Mouse (Mus musculus): Measurements from ENCODE around the gene Thap3. TPM values are rescaled to one million over a fixed set of nuclear protein-coding genes. Genes with fewer than 3 reads are reported as not detected.

Gene Thap3
- polyA plus RNA-seq, 1 experiment: 20.0 TPM

- TF ChIP-seq POLR2A (IDR thresholded peaks at IDR 0.05; ENCODE audit: insufficient read depth, low read length) (no peak), EP300 (IDR thresholded peaks at IDR 0.05; ENCODE audit: insufficient read depth, low read depth, low read length) (no peak), CTCF (IDR thresholded peaks at IDR 0.05; ENCODE audit: low read depth, low read length) (no peak)
- no peaks in the 10 kb centered on the region for H3K4me1 ChIP-seq (ENCODE audit: control insufficient read depth, insufficient read depth, low read length)
Measured at GRCm38 (mm10) chr4:152010707-152011134, 21.9 kb upstream of the Thap3 start.

GRCm38 (mm10) chr4:152010091-152010706 lies 21.4 kb upstream of the Thap3 start:
- Histone ChIP-seq H3K9ac (ENCODE audit: low read depth, poor library complexity, severe bottlenecking) (peak overlapping the region; percentile 69), H3K4me3 (ENCODE audit: low read depth, low read length) (peak overlapping the region; percentile 93), H3K9me3 (replicated peaks; ENCODE audit: control insufficient read depth, insufficient read depth, low read length, poor library complexity, severe bottlenecking) (no peaks in the 10 kb centered on the region), H3K4me1 (ENCODE audit: control insufficient read depth, insufficient read depth, low read length) (no peaks in the 10 kb centered on the region), H3K27ac (ENCODE audit: insufficient read depth, low read length) (no peak overlapping the region), H3K27me3 (ENCODE audit: control insufficient read depth, insufficient read depth, low read length, poor library complexity, severe bottlenecking) (no peaks in the 10 kb centered on the region), H3K36me3 (ENCODE audit: control insufficient read depth, insufficient read depth, low read length, poor library complexity, severe bottlenecking) (peaks cover 25% of the 10 kb centered on the region)
- TF ChIP-seq POLR2A (IDR thresholded peaks at IDR 0.05; ENCODE audit: insufficient read depth, low read length) (no peak), CTCF (IDR thresholded peaks at IDR 0.05; ENCODE audit: low read depth, low read length) (no peak)

More at GRCm38 (mm10) chr4:152010707-152011134, 21.9 kb upstream of the Thap3 start:
- Histone ChIP-seq H3K36me3 (ENCODE audit: control insufficient read depth, insufficient read depth, low read length, poor library complexity, severe bottlenecking) (peaks cover 28% of the 10 kb centered on the region), H3K27ac (ENCODE audit: insufficient read depth, low read length) (no peak overlapping the region), H3K9ac (ENCODE audit: low read depth, poor library complexity, severe bottlenecking) (peak overlapping the region; percentile 69), H3K9me3 (replicated peaks; ENCODE audit: control insufficient read depth, insufficient read depth, low read length, poor library complexity, severe bottlenecking) (no peaks in the 10 kb centered on the region), H3K4me3 (ENCODE audit: low read depth, low read length) (peak overlapping the region; percentile 93), H3K27me3 (ENCODE audit: control insufficient read depth, insufficient read depth, low read length, poor library complexity, severe bottlenecking) (no peaks in the 10 kb centered on the region)

GRCm38 (mm10) chr4:152009076-152010051 lies 20.6 kb upstream of the Thap3 start:
- no peaks in the 10 kb centered on the region for H3K4me1 ChIP-seq (ENCODE audit: control insufficient read depth, insufficient read depth, low read length)

GRCm38 (mm10) chr4:152008622-152009075 lies 19.9 kb upstream of the Thap3 start, which contains the start of gene Klhl21:
Gene Klhl21 (plus strand): TSS chr4:152008803.
- no peak; the same call in 1 of the 2 replicates for TF ChIP-seq EP300 (IDR thresholded peaks at IDR 0.05; ENCODE audit: insufficient read depth, low read depth, low read length)
- TF ChIP-seq POLR2A (IDR thresholded peaks at IDR 0.05; ENCODE audit: insufficient read depth, low read length): peak; percentile 94
- Histone ChIP-seq H3K9ac (ENCODE audit: low read depth, poor library complexity, severe bottlenecking) (peak within 1 kb of the TSS; percentile 69), H3K27ac (ENCODE audit: insufficient read depth, low read length) (peak within 1 kb of the TSS; percentile 71; the same call in 1 of the 2 replicates), H3K27me3 (ENCODE audit: control insufficient read depth, insufficient read depth, low read length, poor library complexity, severe bottlenecking) (no peaks in the 10 kb centered on the region), H3K9me3 (replicated peaks; ENCODE audit: control insufficient read depth, insufficient read depth, low read length, poor library complexity, severe bottlenecking) (no peaks in the 10 kb centered on the region), H3K4me3 (ENCODE audit: low read depth, low read length) (peak within 1 kb of the TSS; percentile 93), H3K4me1 (ENCODE audit: control insufficient read depth, insufficient read depth, low read length) (no peaks in the 10 kb centered on the region), H3K36me3 (ENCODE audit: control insufficient read depth, insufficient read depth, low read length, poor library complexity, severe bottlenecking) (peaks cover 16% of the 10 kb centered on the region)

More at GRCm38 (mm10) chr4:152009076-152010051, 20.6 kb upstream of the Thap3 start:
- Histone ChIP-seq H3K4me3 (ENCODE audit: low read depth, low read length) (peak overlapping the region; percentile 93), H3K27ac (ENCODE audit: insufficient read depth, low read length) (no peak overlapping the region), H3K27me3 (ENCODE audit: control insufficient read depth, insufficient read depth, low read length, poor library complexity, severe bottlenecking) (no peaks in the 10 kb centered on the region), H3K9ac (ENCODE audit: low read depth, poor library complexity, severe bottlenecking) (peak overlapping the region; percentile 69), H3K9me3 (replicated peaks; ENCODE audit: control insufficient read depth, insufficient read depth, low read length, poor library complexity, severe bottlenecking) (no peaks in the 10 kb centered on the region), H3K36me3 (ENCODE audit: control insufficient read depth, insufficient read depth, low read length, poor library complexity, severe bottlenecking) (peaks cover 23% of the 10 kb centered on the region)
- TF ChIP-seq CTCF (IDR thresholded peaks at IDR 0.05; ENCODE audit: low read depth, low read length) (no peak), EP300 (IDR thresholded peaks at IDR 0.05; ENCODE audit: insufficient read depth, low read depth, low read length) (no peak), POLR2A (IDR thresholded peaks at IDR 0.05; ENCODE audit: insufficient read depth, low read length) (no peak)

GRCm38 (mm10) chr4:152008148-152008500 lies 19.3 kb upstream of the Thap3 start:
- Histone ChIP-seq H3K27me3 (ENCODE audit: control insufficient read depth, insufficient read depth, low read length, poor library complexity, severe bottlenecking) (no peaks in the 10 kb centered on the region), H3K36me3 (ENCODE audit: control insufficient read depth, insufficient read depth, low read length, poor library complexity, severe bottlenecking) (peaks cover 12% of the 10 kb centered on the region), H3K27ac (ENCODE audit: insufficient read depth, low read length) (no peak overlapping the region), H3K4me3 (ENCODE audit: low read depth, low read length) (peak overlapping the region; percentile 65), H3K9ac (ENCODE audit: low read depth, poor library complexity, severe bottlenecking) (peak overlapping the region; percentile 69), H3K4me1 (ENCODE audit: control insufficient read depth, insufficient read depth, low read length) (no peaks in the 10 kb centered on the region), H3K9me3 (replicated peaks; ENCODE audit: control insufficient read depth, insufficient read depth, low read length, poor library complexity, severe bottlenecking) (no peaks in the 10 kb centered on the region)
- no peak for TF ChIP-seq CTCF (IDR thresholded peaks at IDR 0.05; ENCODE audit: low read depth, low read length)
- TF ChIP-seq EP300 (IDR thresholded peaks at IDR 0.05; ENCODE audit: insufficient read depth, low read depth, low read length): no peak
- no peak for TF ChIP-seq POLR2A (IDR thresholded peaks at IDR 0.05; ENCODE audit: insufficient read depth, low read length)

Data from ES-Bruce4 (cell line).